Mouse (Mus musculus) thymus, postnatal 10 days (tissue): ENCODE results near the gene Btbd11.

Experiments used
- DNase-seq, 2 experiments: peaks; one replicate each; pipeline ENCODE4 v3.0.0; 2021; ENCODE audit warnings: low spot score in 2 of 2

Btbd11 gene

GRCm38 (mm10) chr10:85420851-85421628, 34.4 kb downstream of the Btbd11 start:
- DNase-seq, result no peak

- no peak for DNase-seq
Observed at GRCm38 (mm10) chr10:85421629-85422012, 35.0 kb downstream of the Btbd11 start.

GRCm38 (mm10) chr10:85425756-85426155, 39.1 kb downstream of the Btbd11 start:
- DNase-seq, result no peak

- DNase-seq, result peak in 1 of 2 experiments; percentile 14
Observed at GRCm38 (mm10) chr10:85437217-85437616, 50.6 kb downstream of the Btbd11 start.

GRCm38 (mm10) chr10:85443371-85443770, 56.8 kb downstream of the Btbd11 start:
- DNase-seq, result no peak

GRCm38 (mm10) chr10:85445891-85446290, 59.3 kb downstream of the Btbd11 start:
- DNase-seq, result no peak

GRCm38 (mm10) chr10:85446700-85447099, 60.1 kb downstream of the Btbd11 start:
- no peak for DNase-seq

- no peak for DNase-seq
Observed at GRCm38 (mm10) chr10:85447869-85448268, 61.3 kb downstream of the Btbd11 start.

- no peak for DNase-seq
Observed at GRCm38 (mm10) chr10:85451629-85452368, 65.2 kb downstream of the Btbd11 start.

- DNase-seq, result no peak
Observed at GRCm38 (mm10) chr10:85453221-85453775, 66.7 kb downstream of the Btbd11 start.

GRCm38 (mm10) chr10:85455985-85456384, 69.4 kb downstream of the Btbd11 start:
- DNase-seq, result no peak

GRCm38 (mm10) chr10:85458744-85459344, 72.2 kb downstream of the Btbd11 start:
- DNase-seq, result no peak

- DNase-seq, result no peak
Observed at GRCm38 (mm10) chr10:85460736-85461135, 74.1 kb downstream of the Btbd11 start.

- no peak for DNase-seq
Observed at GRCm38 (mm10) chr10:85464152-85464551, 77.5 kb downstream of the Btbd11 start.

- no peak for DNase-seq
Observed at GRCm38 (mm10) chr10:85465516-85466408, 79.1 kb downstream of the Btbd11 start.

GRCm38 (mm10) chr10:85466409-85466761, 79.8 kb downstream of the Btbd11 start:
- no peak for DNase-seq

GRCm38 (mm10) chr10:85467393-85467792, 80.8 kb downstream of the Btbd11 start:
- no peak for DNase-seq

GRCm38 (mm10) chr10:85468527-85468926, 81.9 kb downstream of the Btbd11 start:
- DNase-seq, result no peak

GRCm38 (mm10) chr10:85469341-85469740, 82.7 kb downstream of the Btbd11 start:
- DNase-seq, result no peak

- DNase-seq, result no peak
Observed at GRCm38 (mm10) chr10:85473265-85473664, 86.7 kb downstream of the Btbd11 start.

- no peak for DNase-seq
Observed at GRCm38 (mm10) chr10:85473871-85474270, 87.3 kb downstream of the Btbd11 start.
